Mouse (Mus musculus): Measurements from ENCODE around the gene Plxna4.

Plxna4 gene

DNA sequence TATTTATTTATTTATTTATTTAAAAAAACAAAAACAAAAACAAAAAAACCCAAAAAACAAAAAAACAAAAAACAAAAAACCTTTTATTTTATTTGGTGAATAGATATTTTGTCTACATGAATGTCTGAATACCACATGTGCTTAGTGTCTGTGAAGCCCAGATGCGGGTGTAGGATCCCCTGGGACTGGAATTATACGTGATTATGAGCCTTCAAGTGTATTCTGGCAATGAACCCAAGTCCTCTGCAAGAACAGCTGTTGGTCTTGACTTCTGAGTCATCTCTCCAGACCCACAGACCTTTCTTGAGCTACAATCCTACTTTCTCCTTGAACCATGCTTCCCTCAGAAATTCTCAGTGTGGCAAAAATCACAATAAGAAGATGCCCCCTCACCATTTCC lies 287.4 kb downstream of the Plxna4 start:
- in situ Hi-C loops (cut with MboI; ENCODE audit: unreplicated experiment in 2 of 2), result loop anchor here in 1 of 2 experiments (25.0 kb wide), 1 partner anchor 1912 kb away; no protein-coding TSS in a partner anchor

DNA sequence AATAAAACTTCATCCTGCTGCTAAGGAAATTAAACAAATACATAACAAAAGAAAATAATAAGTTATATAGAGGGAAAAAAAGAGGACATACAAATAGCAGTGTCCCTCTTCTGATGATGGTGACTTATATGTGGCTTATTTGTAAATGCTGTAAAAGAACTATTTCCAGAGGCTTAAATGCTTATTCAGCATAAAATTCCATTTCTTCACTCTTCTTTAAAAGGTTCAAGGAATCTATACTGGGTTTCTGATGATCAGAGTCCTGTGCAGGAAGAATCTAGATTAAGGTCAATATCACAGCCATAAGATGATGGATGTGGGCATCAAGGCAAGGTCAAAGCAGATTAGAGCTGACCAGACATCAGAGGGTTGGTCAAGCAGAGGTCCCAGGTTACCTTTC lies 306.5 kb downstream of the Plxna4 start:
- in situ Hi-C loops (cut with MboI; ENCODE audit: unreplicated experiment in 2 of 2), result no loop called here

DNA sequence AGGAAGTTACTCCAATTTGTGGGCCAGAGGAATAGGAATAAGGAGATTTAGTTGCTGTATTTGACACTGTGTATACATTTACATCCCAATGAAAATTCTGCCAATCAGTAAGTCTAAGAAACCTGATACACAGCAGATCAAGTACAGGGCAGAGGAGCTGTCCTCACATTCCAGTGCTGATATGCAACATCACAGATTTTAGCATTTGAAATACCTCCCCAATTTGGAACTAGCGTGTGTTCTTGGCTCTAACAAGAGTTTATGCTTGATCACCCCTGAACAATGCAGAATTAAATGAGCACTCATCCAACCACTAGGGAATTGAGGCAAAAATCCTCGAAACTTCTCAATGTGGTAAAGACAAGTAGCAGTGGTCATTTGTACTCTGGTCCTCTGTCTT lies 307.3 kb downstream of the Plxna4 start:
- in situ Hi-C loops (cut with MboI; ENCODE audit: unreplicated experiment in 2 of 2), result no loop called here

DNA sequence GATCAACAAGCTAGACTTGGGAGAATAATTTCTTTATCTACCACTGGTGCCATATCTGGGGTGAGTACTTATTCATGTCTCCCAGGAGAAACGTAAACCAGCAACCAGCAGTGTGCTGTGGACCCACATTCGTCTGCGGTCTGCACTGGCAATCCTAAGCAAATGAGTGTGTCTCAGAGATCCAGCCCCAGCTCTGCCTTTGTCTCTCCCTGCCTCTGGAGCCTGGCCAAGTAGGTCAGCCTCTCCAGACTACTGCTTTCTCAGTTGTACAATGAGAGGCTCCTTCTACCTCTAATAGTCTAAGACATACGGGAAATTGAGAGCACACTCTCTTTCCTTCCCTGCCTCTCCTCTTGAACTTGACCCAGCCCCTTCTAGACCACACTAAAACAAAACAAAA lies 316.5 kb downstream of the Plxna4 start:
- in situ Hi-C loops (cut with MboI; ENCODE audit: unreplicated experiment in 2 of 2), result no loop called here

DNA sequence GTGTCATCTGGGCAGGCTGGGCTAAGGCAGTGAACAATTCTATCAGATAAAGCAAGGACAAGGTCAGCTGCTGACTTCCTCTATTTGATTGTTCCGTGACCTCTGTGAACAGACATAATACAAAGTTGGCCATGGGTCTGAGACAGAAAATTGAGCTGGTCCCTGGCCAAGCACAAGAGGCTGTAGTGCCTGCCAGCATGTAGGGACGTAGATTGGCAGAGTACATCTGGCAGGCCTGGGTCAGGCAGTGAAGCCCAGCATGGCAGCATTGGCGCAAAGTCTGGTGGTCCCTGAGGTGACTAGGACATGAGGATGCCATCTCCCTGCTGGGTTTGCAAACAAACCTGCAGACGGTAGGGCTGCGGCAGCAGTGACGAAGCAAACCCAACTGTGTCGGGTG lies 321.9 kb downstream of the Plxna4 start:
- in situ Hi-C loops (cut with MboI; ENCODE audit: unreplicated experiment in 2 of 2), result no loop called here

DNA sequence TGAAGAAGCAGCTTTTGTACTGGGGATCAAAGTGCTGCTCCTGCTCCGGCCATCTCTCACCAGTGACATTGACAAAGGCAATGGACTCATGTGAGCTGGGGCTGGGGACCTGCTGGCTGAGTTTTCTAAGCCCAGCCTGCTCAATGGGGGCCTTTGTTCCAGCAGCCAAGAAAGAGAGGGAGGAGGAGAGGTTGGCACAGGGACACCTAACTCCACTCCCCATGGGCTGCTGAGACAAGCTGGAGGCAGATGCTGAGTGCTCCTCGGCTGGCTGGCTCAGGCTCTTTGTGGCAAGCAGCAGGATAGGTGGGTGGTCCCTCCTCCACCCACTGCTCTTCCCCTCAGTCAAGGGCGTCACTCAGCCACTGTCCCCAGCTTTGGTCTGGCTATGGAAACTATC lies 326.7 kb downstream of the Plxna4 start:
- in situ Hi-C loops (cut with MboI; ENCODE audit: unreplicated experiment in 2 of 2), result no loop called here

DNA sequence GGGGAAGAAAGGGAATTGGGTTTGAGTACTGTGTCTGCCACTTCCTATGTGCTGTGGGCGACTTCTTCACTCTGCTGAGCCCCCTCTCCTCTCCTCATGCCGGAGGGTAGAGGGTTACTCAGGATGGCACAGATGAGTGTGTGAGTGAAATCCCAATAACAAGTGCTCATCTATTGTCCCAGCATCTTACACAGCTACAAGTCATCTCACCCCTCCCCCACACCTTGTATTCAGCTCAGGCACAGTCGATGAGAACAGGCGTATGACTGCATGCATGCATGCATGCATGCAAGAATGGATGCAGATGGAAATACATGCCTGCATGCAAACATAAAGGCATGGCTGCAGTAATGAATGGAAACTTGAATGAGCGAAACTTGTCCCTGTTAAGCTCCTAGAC lies 327.7 kb downstream of the Plxna4 start:
- in situ Hi-C loops (cut with MboI; ENCODE audit: unreplicated experiment in 2 of 2), result no loop called here

DNA sequence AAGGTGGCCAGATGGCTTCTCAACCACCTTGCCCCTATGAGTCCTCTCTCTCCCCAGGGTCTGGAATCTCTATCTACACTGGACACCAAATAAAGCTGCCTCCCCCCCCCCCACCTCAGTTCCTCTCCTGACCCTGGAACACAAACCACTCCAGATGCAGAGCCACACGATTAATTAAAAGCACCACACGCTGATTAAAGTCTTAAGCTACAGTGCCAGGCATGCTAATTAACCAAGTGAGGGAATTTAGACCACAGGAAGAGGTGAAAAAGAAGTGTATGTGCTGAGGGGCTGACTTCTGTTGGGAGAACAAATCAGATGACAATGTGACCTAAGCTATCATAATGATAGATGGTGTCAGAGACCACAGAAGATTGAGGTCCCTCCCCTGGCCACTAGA lies 332.8 kb downstream of the Plxna4 start:
- in situ Hi-C loops (cut with MboI; ENCODE audit: unreplicated experiment in 2 of 2), result no loop called here

DNA sequence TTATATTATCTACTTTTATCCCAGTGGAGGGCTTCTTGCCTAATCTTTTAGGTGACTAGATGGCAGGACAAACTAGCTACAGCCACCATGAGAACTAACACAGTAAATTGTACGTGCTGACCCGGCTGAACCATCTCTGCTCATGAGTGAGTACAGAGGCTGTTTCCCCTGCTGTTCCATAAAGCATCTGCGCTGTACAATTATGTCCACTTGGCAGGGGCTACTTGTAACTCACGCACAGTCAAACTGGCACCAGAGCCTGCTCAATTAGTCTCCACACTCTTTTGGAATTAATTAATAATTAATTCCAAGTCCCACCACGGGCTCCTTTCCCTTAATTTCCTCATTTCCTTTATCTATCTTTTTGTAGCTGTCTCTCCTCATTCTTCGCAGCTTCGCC lies 335.8 kb downstream of the Plxna4 start:
- in situ Hi-C loops (cut with MboI; ENCODE audit: unreplicated experiment in 2 of 2), result no loop called here

DNA sequence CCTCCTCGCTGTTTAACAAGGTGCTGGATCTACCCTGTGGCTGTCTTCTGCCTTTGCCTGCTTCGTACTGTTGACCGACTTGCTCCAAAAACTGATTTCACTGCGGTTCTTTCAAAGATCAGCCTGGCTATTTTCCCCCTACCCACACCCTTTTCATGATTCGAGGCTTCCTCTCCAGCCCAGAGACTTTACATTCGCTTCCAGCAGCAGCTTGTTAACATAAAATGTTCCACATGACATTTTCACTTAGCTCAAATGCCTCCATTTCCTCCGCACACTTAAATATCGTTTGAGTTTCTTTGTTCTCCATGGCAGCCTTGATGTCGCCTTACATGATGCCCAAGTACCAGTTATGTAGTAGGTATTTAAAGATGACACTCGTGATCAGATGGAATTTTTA lies 336.3 kb downstream of the Plxna4 start:
- in situ Hi-C loops (cut with MboI; ENCODE audit: unreplicated experiment in 2 of 2), result no loop called here

DNA sequence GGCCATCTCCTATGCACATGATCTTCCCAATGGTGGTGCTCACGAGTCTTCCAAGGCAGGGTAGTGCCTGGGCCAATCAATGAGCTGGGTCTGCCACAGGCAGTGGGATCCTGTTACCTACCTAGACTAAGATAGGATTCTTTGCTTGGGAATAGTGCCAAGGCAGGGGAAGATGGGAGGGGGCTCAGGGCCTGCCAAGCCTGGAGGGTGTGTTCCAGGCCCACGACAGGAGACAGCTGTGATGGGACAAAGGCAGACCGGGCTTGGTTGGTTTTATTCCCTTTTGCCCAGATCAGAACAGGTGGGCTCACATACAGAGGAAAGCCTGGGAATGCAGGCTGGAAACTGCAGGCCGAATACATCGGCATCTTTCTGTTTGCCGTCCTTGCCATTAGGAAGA lies 342.0 kb downstream of the Plxna4 start:
- in situ Hi-C loops (cut with MboI; ENCODE audit: unreplicated experiment in 2 of 2), result no loop called here

DNA sequence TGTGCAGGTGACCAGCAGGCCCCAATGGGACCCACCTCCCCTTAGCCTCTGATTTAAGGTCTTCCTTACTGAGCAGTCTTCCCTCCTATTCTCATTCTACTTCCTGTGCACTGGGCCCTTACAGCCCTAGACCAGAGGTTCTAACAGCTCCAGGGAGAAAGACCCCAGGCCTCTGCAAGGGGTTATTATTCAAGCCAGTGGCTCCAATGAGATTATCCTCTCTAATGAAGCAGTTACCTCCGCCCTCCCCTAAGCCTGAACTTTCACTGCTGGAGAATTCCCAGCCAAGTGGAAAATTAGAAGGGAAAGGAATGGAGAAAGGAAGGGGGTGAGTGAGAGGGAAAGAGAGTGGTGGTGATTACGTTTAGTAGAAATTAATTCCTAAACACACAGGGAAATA lies 345.0 kb downstream of the Plxna4 start:
- in situ Hi-C loops (cut with MboI; ENCODE audit: unreplicated experiment in 2 of 2), result no loop called here

DNA sequence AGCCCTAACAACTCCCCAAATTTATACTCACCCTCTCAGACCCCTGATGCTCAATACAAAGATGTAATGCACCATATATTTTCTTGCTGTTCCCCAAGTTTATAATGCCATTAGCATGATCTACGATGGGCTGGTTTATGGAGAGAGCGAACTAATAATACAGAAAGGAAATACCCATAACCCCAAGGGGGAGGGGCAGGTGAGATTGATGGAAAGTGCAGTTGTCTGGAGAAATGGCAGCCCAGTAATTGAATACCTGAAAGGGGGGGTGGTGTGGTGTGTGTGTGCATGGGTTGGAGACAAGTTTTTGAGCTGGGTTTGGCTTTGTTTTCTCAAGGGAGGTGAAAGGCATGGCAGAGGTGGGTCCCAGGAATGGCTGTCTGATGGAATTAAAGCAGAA lies 356.6 kb downstream of the Plxna4 start:
- in situ Hi-C loops (cut with MboI; ENCODE audit: unreplicated experiment in 2 of 2), result no loop called here

DNA sequence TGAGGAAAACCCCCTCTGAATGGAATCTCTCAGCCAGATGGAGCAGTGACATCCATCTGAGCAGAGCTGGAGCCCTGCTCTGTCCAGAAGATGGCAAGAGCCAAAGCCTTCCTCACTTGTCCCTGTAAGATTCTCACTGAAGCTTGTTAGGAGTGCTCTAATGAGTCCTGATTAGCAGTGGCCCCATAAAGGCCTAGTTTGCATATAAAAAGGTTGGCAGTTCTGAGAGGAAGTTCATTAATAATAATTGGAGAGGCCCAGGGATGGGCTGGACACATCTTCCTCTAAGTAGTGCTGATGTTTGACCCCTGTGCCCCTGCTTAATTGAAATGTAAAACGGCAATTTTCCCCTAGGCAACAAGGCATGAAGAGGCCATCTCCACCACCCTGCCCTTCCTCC lies 361.4 kb downstream of the Plxna4 start:
- in situ Hi-C loops (cut with MboI; ENCODE audit: unreplicated experiment in 2 of 2), result no loop called here

DNA sequence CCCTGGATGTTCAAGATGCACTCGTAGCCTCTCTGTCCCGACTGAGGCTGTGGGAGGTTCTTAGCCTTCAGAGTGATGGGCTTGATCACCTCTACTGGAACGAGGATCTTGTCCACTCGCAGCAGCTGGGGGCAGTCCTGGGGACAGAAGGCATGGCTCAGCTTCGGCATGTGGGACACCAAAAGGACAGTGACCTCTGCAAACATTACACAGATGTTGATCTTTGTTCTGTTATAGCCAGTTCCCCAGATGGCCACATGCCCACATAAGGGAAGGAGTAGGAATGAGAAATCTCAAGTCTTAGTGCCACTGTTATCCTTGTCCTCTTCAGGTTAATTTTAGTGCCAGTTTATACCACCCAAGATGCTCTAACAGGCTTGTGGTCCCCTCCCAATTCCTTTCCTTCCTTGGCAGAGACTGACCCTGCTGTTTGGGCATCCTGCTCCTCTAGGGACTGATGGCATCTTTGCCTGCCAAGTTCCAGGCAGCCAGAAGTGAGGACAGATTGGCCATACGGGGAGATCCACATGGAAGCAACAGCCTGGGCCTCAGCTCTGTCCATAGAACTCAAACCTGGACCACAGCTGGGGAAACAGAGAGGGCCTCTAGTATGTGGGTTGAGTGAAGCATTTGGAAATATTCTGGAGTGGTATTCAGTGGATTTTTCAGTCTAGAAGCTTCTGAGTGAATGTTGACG lies 363.8 kb downstream of the Plxna4 start:
- in situ Hi-C loops (cut with MboI; ENCODE audit: unreplicated experiment in 2 of 2), result no loop called here

DNA sequence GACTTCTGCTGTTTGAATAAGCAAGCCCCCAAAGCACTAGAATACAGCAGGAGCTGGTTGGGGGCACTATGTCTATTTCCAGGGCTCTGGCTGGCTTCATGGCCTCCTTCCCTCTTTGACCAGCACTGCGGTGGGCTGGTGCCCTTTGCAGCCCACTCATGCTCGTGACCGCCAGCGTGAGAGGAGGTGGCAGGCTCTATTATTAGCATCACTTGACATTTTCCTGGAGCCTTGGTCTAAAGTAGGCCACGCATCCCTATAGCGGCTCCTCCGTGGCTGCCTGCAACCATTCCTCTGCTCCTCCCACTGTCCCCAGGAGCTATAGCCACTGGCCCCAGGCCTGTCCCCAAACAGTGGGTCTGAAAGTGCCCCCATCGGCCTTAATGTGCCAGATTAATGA lies 367.2 kb downstream of the Plxna4 start:
- in situ Hi-C loops (cut with MboI; ENCODE audit: unreplicated experiment in 2 of 2), result no loop called here

DNA sequence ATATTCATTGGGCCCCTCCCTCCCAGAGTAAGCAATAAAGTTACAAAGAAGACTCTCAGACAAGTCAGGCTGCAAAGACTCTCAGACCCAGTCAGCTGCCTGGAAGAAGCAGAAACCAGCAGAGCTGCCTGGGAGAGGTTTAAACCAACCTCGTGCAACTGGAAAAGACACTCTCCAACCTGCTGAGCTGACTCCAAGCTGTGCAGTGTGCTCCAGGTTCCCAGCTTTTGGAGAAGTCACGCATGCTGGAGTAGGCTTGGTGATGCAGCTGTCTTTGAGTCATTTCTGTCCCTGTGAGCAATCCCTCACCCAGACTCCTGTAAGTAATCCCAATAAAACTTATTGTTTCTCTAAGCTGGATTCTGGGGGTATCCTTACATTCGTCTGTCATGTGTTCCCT lies 369.4 kb downstream of the Plxna4 start:
- in situ Hi-C loops (cut with MboI; ENCODE audit: unreplicated experiment in 2 of 2), result no loop called here

DNA sequence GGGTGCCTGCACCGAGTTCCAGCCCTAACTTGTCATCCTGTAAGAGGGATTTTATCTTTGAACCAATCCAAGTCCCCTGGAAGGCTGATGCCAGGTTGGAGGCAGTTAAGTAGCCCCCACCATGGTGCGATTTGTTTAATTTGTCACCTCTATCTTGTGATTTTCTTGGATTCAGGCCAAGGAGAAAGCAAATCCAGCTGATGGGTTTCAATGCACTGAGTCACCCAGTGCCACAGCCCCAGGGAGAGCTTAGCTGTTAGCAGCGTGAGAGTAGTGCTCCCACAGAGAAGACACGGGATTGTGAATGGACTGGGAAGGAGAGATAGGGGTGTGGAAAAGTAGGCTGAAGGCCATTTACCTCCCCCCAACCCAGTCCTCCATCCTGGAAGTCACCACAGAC lies 375.6 kb downstream of the Plxna4 start:
- in situ Hi-C loops (cut with MboI; ENCODE audit: unreplicated experiment in 2 of 2), result no loop called here

DNA sequence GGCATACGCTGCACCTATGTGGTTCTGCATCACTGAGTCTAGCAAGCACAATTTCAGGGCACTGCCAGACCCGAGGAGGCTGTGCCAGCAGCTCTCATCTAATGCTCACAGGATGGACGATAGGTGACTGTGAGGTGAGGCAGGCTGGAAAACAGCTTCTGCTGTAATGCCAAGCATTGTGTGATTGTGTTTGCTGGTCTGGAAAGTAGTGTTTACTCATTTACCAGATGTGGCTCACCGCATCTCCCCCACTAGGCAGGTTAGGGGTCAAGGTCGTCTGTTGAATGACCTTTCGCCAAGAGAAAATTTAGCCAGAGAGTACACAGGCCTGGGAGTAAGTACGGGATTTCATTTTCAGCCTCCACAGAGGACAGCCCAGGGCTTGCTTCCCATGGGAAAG lies 377.9 kb downstream of the Plxna4 start:
- in situ Hi-C loops (cut with MboI; ENCODE audit: unreplicated experiment in 2 of 2), result no loop called here

DNA sequence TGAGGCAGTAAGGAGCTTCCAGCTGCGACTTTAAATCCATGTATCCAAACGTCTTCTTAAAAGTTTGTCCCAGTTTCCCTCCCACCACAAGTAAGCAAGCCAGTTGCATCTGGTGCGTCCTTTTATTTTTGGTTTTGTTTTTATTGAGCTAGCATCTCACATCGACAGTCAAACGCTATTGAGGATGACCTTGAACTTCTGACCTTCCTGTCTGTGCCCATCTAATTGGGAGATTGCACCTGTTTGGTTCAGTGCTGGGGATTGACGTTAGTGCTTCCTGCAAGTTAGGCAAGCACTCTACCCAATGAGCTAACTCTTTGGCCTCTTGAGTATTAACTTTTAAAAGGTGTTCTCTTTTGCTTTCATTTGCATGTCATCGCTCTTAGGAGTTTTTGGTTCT lies 379.0 kb downstream of the Plxna4 start:
- in situ Hi-C loops (cut with MboI; ENCODE audit: unreplicated experiment in 2 of 2), result no loop called here

DNA sequence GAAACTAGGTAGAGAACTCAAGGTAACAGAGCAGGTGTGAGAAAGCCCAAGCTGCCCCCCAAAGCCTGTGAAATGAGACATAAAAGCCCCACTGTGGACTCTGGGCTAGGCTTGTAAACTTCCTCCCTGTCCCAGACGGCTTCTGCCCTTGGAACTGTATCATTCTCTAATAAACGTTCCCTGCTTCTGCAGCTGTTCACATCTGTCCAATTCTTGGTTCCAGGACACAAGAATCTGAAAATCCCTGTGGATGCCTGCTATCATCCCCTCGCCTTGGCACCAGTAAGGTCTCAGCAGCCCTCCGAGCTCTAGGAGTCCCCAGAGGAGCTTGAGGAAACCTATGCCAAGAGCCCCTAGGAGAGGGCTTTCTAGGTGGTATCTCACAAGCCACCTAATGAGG lies 383.7 kb downstream of the Plxna4 start:
- in situ Hi-C loops (cut with MboI; ENCODE audit: unreplicated experiment in 2 of 2), result no loop called here

DNA sequence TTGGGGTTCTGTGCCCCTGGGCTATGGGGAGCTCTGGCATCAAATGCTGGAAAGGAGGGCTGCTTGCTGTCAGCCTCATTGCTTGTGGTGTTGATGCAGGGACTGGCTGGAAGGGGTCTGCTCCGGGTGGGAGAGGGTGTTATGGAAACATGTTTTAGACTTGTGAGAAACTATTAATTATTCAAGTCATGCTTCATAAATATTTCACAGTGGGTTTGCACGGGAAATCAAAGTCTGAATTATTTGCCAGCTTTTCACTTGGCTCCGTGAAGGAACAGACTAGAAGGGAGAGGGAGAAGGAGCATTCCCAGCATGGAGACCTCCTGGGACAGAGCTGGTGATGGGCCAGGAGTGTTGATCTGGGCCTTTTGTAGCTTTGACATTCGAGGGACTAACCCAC lies 384.6 kb downstream of the Plxna4 start:
- in situ Hi-C loops (cut with MboI; ENCODE audit: unreplicated experiment in 2 of 2), result no loop called here

DNA sequence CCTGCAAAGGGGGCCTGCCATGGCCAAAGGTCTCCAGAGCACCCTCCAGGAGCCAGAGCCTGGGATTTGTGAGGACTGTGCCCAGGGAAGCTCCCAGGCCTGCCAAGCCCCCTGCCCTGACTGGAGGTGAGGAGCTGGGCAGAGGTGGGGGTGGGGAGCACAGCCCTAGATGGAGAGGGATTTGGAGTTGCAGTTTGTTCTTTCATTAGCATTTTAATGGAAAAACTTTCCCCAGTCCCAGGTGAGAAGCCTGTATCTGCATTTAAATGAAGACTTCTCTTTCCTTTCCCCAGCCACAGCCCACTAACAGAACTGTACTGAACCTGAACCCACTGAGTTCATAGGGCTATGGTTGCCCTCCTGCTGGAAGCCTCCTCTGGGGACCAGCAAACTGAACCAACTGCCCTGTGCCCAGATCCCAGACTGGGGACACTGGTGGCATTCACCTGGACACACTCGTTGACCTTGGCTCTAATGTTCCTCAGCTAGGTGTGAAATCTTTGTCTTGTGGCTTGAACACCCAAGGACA lies 385.3 kb downstream of the Plxna4 start:
- in situ Hi-C loops (cut with MboI; ENCODE audit: unreplicated experiment in 2 of 2), result no loop called here

All from v-Abl transformed pro-B cells (cell line).